Mouse (Mus musculus): ENCODE measurements around the gene Ehd1. TPM values are rescaled to one million over a fixed set of nuclear protein-coding genes. Genes with fewer than 3 reads are reported as not detected.

Gene Ehd1
- polyA plus RNA-seq, 1 experiment = 274 TPM

GRCm38 (mm10) chr19:6242281-6242680, 34.2 kb upstream of the Ehd1 start:
- no peak for TF ChIP-seq GATA1 (IDR thresholded peaks at IDR 0.05; ENCODE audit: low read length)

GRCm38 (mm10) chr19:6243226-6243625, 33.3 kb upstream of the Ehd1 start:
- TF ChIP-seq GATA1 (IDR thresholded peaks at IDR 0.05; ENCODE audit: low read length) = no peak

DNA sequence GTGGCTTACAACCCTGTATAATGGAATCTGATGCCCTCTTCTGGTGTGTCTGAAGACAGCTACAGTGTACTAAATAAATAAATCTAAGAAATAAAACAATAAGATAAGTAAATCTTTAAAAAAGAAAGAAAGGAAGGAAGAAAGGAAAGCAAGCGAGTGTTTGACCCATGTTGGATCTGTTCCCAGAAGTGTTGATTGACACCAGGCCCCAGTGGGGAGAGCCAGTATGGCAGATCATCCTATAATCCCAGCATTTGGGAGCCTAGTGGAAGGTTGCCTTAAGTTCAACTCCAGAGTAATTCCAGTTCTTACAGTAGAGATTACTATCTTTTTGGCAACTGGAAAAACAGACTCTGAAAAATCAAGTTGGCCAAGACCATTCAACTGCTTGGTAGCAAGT, 30.7 kb upstream of the Ehd1 start:
- no peak for TF ChIP-seq GATA1 (IDR thresholded peaks at IDR 0.05; ENCODE audit: low read length)

GRCm38 (mm10) chr19:6247526-6248300, 28.8 kb upstream of the Ehd1 start:
- no peak for TF ChIP-seq GATA1 (IDR thresholded peaks at IDR 0.05; ENCODE audit: low read length)

DNA sequence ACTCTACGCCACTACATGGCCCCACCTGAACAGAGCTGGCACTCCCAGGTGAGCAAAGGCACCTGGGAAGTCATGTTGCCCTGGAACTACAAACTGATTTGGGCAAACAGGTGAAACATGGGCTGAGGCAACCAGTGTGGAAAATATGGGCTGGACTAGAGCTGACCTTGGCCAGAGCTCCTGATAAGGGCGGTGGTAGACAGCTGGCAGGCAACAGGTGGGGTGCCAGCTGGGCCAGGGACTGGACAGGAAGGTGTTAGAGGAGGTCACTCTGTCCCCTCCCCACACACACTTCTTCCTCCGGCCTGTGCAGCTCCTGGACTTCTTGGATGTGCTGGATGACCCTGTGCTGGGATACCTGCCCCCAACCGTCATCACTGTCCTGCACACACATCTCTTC, 23.5 kb upstream of the Ehd1 start:
- TF ChIP-seq GATA1 (IDR thresholded peaks at IDR 0.05; ENCODE audit: low read length) = no peak

DNA sequence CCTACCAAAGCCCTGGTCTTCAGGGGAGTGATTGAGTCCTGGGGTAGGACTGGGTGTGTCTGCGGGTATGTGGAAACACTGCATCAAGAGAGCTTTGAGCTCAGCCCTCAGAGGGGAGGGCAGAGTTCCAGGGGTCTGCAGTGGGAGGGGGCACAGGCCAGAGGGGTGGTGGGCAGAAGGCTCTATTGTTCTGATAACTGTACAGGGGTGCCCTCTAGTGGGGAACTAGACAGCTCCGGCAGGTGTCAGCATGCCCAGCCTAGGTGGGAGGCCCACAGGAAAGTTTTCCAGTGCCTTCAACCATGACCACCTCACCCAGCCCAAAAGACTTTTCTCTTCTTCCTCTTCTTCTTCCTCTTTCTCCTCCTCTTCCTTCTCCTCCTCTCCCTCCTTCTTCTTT, 16.1 kb upstream of the Ehd1 start:
- TF ChIP-seq GATA1 (IDR thresholded peaks at IDR 0.05; ENCODE audit: low read length) = no peak

DNA sequence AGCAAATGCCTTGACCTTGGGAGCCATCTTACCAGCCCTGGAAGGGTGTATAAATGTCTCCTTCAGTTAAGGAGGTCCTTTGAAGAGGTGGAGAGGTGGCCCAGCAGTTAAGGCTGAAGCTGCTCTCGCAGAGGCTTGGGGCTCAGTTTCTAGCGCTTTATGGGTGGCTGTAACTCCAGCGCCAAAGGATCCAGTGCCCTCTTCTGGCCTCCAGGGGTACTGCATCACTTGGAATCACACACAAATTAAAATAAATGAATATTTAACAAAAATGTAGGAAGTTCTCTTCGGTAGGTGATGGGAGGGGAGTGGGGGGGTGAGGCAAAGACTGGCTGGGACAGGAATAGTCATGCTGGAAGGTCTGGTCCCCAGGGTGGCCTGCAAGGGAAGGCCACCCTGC, 15.6 kb upstream of the Ehd1 start:
- TF ChIP-seq GATA1 (IDR thresholded peaks at IDR 0.05; ENCODE audit: low read length) = no peak

- TF ChIP-seq GATA1 (IDR thresholded peaks at IDR 0.05; ENCODE audit: low read length) = no peak
Measured at GRCm38 (mm10) chr19:6261379-6261778, 15.1 kb upstream of the Ehd1 start.

GRCm38 (mm10) chr19:6262222-6262621, 14.3 kb upstream of the Ehd1 start:
- TF ChIP-seq GATA1 (IDR thresholded peaks at IDR 0.05; ENCODE audit: low read length) = no peak

- no peak for TF ChIP-seq GATA1 (IDR thresholded peaks at IDR 0.05; ENCODE audit: low read length)
Measured at GRCm38 (mm10) chr19:6262839-6263433, 13.6 kb upstream of the Ehd1 start.

GRCm38 (mm10) chr19:6264200-6264599, 12.3 kb upstream of the Ehd1 start:
- no peak for TF ChIP-seq GATA1 (IDR thresholded peaks at IDR 0.05; ENCODE audit: low read length)

- no peak for TF ChIP-seq GATA1 (IDR thresholded peaks at IDR 0.05; ENCODE audit: low read length)
Measured at GRCm38 (mm10) chr19:6264945-6265344, 11.6 kb upstream of the Ehd1 start.

DNA sequence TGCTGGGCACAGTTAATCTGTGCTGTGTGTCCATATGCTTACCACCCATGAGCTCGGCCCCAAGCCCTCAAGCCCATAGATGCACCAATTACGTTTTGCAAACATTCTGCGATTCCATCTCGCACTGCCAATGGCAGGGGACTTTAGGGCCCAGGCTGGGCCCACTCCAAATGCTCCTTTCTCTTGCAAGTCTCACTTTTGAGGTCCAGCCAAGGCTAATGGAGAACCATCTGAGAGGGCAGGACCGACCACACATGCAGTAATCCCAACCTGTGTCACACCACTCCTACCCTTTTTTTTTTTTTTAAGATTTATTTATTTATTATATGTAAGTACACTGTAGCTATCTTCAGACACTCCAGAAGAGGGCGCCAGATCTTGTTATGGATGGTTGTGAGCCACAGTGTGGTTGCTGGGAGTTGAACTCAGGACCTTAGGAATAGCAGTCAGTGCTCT, 10.8 kb upstream of the Ehd1 start:
- no peak for TF ChIP-seq GATA1 (IDR thresholded peaks at IDR 0.05; ENCODE audit: low read length)

DNA sequence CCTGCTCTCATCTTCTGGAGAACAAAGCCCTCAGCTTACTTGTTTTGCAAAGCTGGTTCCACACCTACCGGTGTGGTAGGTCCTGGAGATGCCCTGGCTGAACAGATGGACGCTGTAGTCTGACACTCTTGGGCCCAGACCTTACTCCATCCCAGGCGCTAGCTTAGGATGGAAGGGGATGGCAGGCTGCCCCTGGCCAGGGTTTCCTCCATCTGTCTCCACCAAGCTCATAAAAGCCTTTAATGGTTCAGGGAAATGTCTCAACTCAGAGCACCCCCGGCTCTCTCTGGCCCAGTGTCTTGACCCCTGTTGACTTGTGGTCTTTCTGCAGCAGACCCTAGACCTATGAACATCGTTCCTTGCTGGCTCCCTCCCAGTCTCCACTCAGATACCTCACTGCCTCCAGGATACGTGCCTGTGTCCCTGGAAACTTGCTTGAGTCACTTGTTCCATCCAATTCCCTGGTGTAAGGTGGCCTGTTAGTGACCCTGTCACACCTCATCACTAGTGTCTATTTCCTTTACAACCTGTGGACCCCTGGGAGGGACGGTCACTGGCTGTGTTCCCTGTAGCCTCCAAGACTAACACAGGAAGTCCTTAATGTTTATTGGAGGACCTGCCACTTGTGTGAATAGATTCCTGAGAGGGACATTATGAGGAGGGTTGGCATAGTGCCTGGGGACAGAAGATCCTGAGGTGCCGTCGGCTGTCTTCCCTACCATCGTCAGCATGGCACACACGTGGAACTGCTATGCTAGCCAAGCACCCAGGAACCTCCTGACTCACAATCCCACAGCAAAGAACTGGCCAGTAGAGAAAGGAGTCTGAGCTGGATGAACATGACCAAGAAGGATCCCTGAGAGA, 9.0 kb upstream of the Ehd1 start:
- no peak for TF ChIP-seq GATA1 (IDR thresholded peaks at IDR 0.05; ENCODE audit: low read length)

GRCm38 (mm10) chr19:6268170-6268528, 8.4 kb upstream of the Ehd1 start:
- TF ChIP-seq GATA1 (IDR thresholded peaks at IDR 0.05; ENCODE audit: low read length) = no peak

DNA sequence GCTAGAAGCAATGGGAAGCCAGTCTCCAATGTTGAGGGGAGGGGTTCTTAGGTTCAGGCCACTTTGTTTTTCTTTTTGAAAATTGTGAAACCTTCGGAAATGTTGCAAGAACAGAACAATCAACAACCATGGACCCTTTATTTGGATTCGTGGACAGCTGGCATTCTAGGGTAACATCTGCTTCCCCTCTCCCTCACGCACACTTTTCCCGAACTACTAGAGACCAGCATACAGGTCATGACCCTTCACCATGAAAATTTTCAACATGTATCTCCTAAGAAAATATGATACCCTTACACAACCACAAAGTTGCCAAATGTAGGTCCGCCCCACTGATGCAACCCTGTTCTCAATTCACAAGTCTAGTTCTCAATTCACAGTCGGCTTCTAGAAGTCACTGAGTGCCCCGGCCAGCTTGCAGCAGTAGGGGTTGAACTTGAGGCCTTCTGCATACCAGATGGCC, 7.8 kb upstream of the Ehd1 start:
- no peak for TF ChIP-seq GATA1 (IDR thresholded peaks at IDR 0.05; ENCODE audit: low read length)

Data from G1E-ER4 (cell line).